Mouse (Mus musculus) midbrain, embryonic 16.5 days (tissue): ENCODE measurements at regions not wholly inside any gene's neighbourhood (a gene's known extent, or its start where the extent isn't known, plus 50 kb on each side); places are given as distances from the start of the nearest gene placed in this dataset.

ENCODE experiments used
- ATAC-seq: fragments of 200-750 bp; cut with Nextera tagmentation; 2 replicates; pipeline ENCODE4 v1.8.0; 2017; ENCODE audit warnings: moderate TSS enrichment
- H3K27ac ChIP-seq: fragments of 300-500 bp; sonication (generic); 2 replicates; pipeline ENCODE4 v1.5.1; 2014; ENCODE audit warnings: mild to moderate bottlenecking, low read length, mixed read lengths
- H3K27me3 ChIP-seq: fragments of 300-500 bp; sonication (generic); 2 replicates; pipeline ENCODE4 v1.6.1; 2014; ENCODE audit warnings: low read depth, low read length, mixed read lengths; ENCODE audit not compliant: control insufficient read depth, insufficient read depth
- H3K36me3 ChIP-seq: fragments of 300-500 bp; sonication (generic); 2 replicates; pipeline ENCODE4 v1.6.1; 2014; ENCODE audit warnings: mild to moderate bottlenecking, low read length, moderate library complexity, mixed read lengths; ENCODE audit not compliant: control insufficient read depth, insufficient read depth
- H3K4me1 ChIP-seq: fragments of 300-500 bp; sonication (generic); 2 replicates; pipeline ENCODE4 v1.6.1; 2014; ENCODE audit warnings: mild to moderate bottlenecking, low read length, mixed read lengths; ENCODE audit not compliant: control insufficient read depth, insufficient read depth
- H3K4me2 ChIP-seq: fragments of 300-500 bp; sonication (generic); 2 replicates; pipeline ENCODE4 v1.6.1; 2014; ENCODE audit warnings: mild to moderate bottlenecking, low read length, mixed read lengths
- H3K4me3 ChIP-seq: fragments of 300-500 bp; sonication (generic); 2 replicates; pipeline ENCODE4 v1.5.1; 2014; ENCODE audit warnings: low read depth, mild to moderate bottlenecking, low read length, moderate library complexity, mixed read lengths
- H3K9ac ChIP-seq: fragments of 300-500 bp; sonication (generic); 2 replicates; pipeline ENCODE4 v1.6.1; 2014; ENCODE audit warnings: low read depth, low read length, mixed read lengths
- H3K9me3 ChIP-seq: fragments of 300-500 bp; sonication (generic); replicated peaks from 2 replicates; pipeline ENCODE4 v1.6.1; 2014; ENCODE audit warnings: mild to moderate bottlenecking, low read length, mixed read lengths; ENCODE audit not compliant: control insufficient read depth, poor library complexity, severe bottlenecking
- WGBS: fragments of 180-500 bp; shearing (Covaris S2); extraction: QIAGEN DNeasy Blood & Tissue Kit; methylation state at CpG from one replicate; pipeline ENCODE4 v1.1.7; 2014; 5-methylcytosine and 5-hydroxymethylcytosine counted together

GRCm38 (mm10) chr9:83326437-83327086 lies 114.4 kb downstream of the Lca5 start:
- H3K9ac ChIP-seq: no peak overlapping the region
- no peaks in the 10 kb centered on the region for H3K9me3 ChIP-seq
- WGBS: 22% methylated on average over 7 of the region's 7 CpGs
- ATAC-seq: peak; percentile 76
- H3K4me1 ChIP-seq: peaks cover 16% of the 10 kb centered on the region
- H3K4me2 ChIP-seq: peak overlapping the region; percentile 25; the same call in 1 of the 2 replicates
- H3K4me3 ChIP-seq: no peak overlapping the region
- no peaks in the 10 kb centered on the region for H3K36me3 ChIP-seq
- peak overlapping the region; percentile 60 for H3K27ac ChIP-seq
- no peaks in the 10 kb centered on the region for H3K27me3 ChIP-seq

- H3K4me2 ChIP-seq: peak overlapping the region; percentile 31
- no peak overlapping the region for H3K4me3 ChIP-seq
- H3K9me3 ChIP-seq: no peaks in the 10 kb centered on the region
- H3K9ac ChIP-seq: 0 out of 2 replicates have a peak overlapping the region, but pooled peaks have one; percentile 34
- ATAC-seq: peak; percentile 93
- no peaks in the 10 kb centered on the region for H3K36me3 ChIP-seq
- WGBS: 6% methylated on average over 6 of the region's 6 CpGs
- H3K27me3 ChIP-seq: no peaks in the 10 kb centered on the region
- peaks cover 16% of the 10 kb centered on the region for H3K4me1 ChIP-seq
- peak overlapping the region; percentile 77 for H3K27ac ChIP-seq
Observed at GRCm38 (mm10) chr9:83325910-83326309, 115.0 kb downstream of the Lca5 start.

GRCm38 (mm10) chr9:83324336-83324735 lies 116.6 kb downstream of the Lca5 start:
- Histone ChIP-seq H3K36me3 (no peaks in the 10 kb centered on the region), H3K9me3 (no peaks in the 10 kb centered on the region), H3K4me3 (no peak overlapping the region), H3K27me3 (no peaks in the 10 kb centered on the region), H3K4me1 (peaks cover 16% of the 10 kb centered on the region), H3K27ac (no peak overlapping the region), H3K4me2 (no peak overlapping the region), H3K9ac (no peak overlapping the region)
- 87% methylated on average over 3 of the region's 3 CpGs for WGBS
- ATAC-seq: no peak

- H3K27ac ChIP-seq: no peak overlapping the region
- no peaks in the 10 kb centered on the region for H3K36me3 ChIP-seq
- no peak overlapping the region for H3K4me3 ChIP-seq
- H3K9me3 ChIP-seq: no peaks in the 10 kb centered on the region
- H3K4me1 ChIP-seq: peaks cover 16% of the 10 kb centered on the region
- no peak for ATAC-seq
- 67% methylated on average over 8 of the region's 8 CpGs for WGBS
- H3K9ac ChIP-seq: no peak overlapping the region
- no peaks in the 10 kb centered on the region for H3K27me3 ChIP-seq
- no peak overlapping the region for H3K4me2 ChIP-seq
Observed at GRCm38 (mm10) chr9:83322991-83323583, 117.8 kb downstream of the Lca5 start.

- no peak overlapping the region for H3K27ac ChIP-seq
- ATAC-seq: no peak
- peaks cover 20% of the 10 kb centered on the region for H3K4me1 ChIP-seq
- H3K4me3 ChIP-seq: no peak overlapping the region
- no peaks in the 10 kb centered on the region for H3K36me3 ChIP-seq
- H3K27me3 ChIP-seq: no peaks in the 10 kb centered on the region
- no peak overlapping the region for H3K4me2 ChIP-seq
- no peaks in the 10 kb centered on the region for H3K9me3 ChIP-seq
- no peak overlapping the region for H3K9ac ChIP-seq
Observed at GRCm38 (mm10) chr9:83321793-83322192, 119.1 kb downstream of the Lca5 start.

- Histone ChIP-seq H3K9me3 (no peaks in the 10 kb centered on the region), H3K27ac (no peak overlapping the region), H3K4me1 (peaks cover 15% of the 10 kb centered on the region), H3K4me3 (no peak overlapping the region), H3K27me3 (no peaks in the 10 kb centered on the region), H3K36me3 (no peaks in the 10 kb centered on the region), H3K4me2 (no peak overlapping the region), H3K9ac (no peak overlapping the region)
- 69% methylated on average over 4 of the region's 4 CpGs for WGBS
- ATAC-seq: no peak
Observed at GRCm38 (mm10) chr9:83320834-83321233, 120.1 kb downstream of the Lca5 start.

GRCm38 (mm10) chr9:83316818-83317162 lies 124.1 kb downstream of the Lca5 start:
- H3K27ac ChIP-seq: peak overlapping the region; percentile 19
- H3K27me3 ChIP-seq: no peaks in the 10 kb centered on the region
- H3K4me2 ChIP-seq: peak overlapping the region; percentile 39
- ATAC-seq: peak; percentile 40; the same call in 1 of the 2 replicates
- no peaks in the 10 kb centered on the region for H3K36me3 ChIP-seq
- H3K9ac ChIP-seq: no peak overlapping the region
- no peaks in the 10 kb centered on the region for H3K9me3 ChIP-seq
- H3K4me3 ChIP-seq: peak overlapping the region; percentile 15; the same call in 1 of the 2 replicates
- 58% methylated on average over 2 of the region's 2 CpGs for WGBS
- H3K4me1 ChIP-seq: peaks cover 14% of the 10 kb centered on the region

- H3K4me2 ChIP-seq: peak overlapping the region; percentile 39
- no peaks in the 10 kb centered on the region for H3K27me3 ChIP-seq
- peak; percentile 94 for ATAC-seq
- no peak overlapping the region for H3K9ac ChIP-seq
- peak overlapping the region; percentile 19 for H3K27ac ChIP-seq
- H3K4me3 ChIP-seq: peak overlapping the region; percentile 15; the same call in 1 of the 2 replicates
- WGBS: 37% methylated on average over 10 of the region's 10 CpGs
- H3K4me1 ChIP-seq: peaks cover 14% of the 10 kb centered on the region
- no peaks in the 10 kb centered on the region for H3K36me3 ChIP-seq
- H3K9me3 ChIP-seq: no peaks in the 10 kb centered on the region
Observed at GRCm38 (mm10) chr9:83315941-83316817, 124.7 kb downstream of the Lca5 start.

GRCm38 (mm10) chr9:83308771-83309170 lies 132.2 kb downstream of the Lca5 start:
- Histone ChIP-seq H3K4me2 (no peak overlapping the region), H3K4me3 (no peak overlapping the region), H3K4me1 (peaks cover 4% of the 10 kb centered on the region; the same call in 1 of the 2 replicates), H3K9ac (no peak overlapping the region), H3K36me3 (no peaks in the 10 kb centered on the region), H3K9me3 (no peaks in the 10 kb centered on the region), H3K27me3 (no peaks in the 10 kb centered on the region), H3K27ac (no peak overlapping the region)
- WGBS: 83% methylated on average over 4 of the region's 4 CpGs
- no peak for ATAC-seq
